Mouse (Mus musculus) heart, embryonic 14.5 days (tissue): ENCODE data around the gene Epc2. TPM values are rescaled to one million over a fixed set of nuclear protein-coding genes. Genes with fewer than 3 reads are reported as not detected.

Experiments used
- ATAC-seq: fragments of 200-750 bp; cut with Nextera tagmentation; 2 replicates; pipeline ENCODE4 v1.8.0; 2017; ENCODE audit warnings: low read depth, moderate TSS enrichment; ENCODE audit not compliant: insufficient number of reproducible peaks, insufficient read depth, low FRiP score
- H3K27ac ChIP-seq, 2 experiments: fragments of 200-500 bp in 1 of 2; fragments of 300-500 bp in 1 of 2; sonication (generic) in 1 of 2; replicated peaks in 1 of 2; 2 replicates each; pipeline ENCODE4 v1.5.1; 2012 to 2014; ENCODE audit warnings: low read depth in 2 of 2, low read length in 2 of 2, control low read depth in 1 of 2, mild to moderate bottlenecking in 1 of 2, mixed read lengths in 1 of 2; ENCODE audit not compliant: control insufficient read depth in 1 of 2, insufficient read depth in 1 of 2
- H3K27me3 ChIP-seq: fragments of 300-500 bp; sonication (generic); 2 replicates; pipeline ENCODE4 v1.6.1; 2014; ENCODE audit warnings: mild to moderate bottlenecking, low read length, control low read depth; ENCODE audit not compliant: control insufficient read depth, insufficient read depth
- H3K36me3 ChIP-seq: fragments of 300-500 bp; sonication (generic); 2 replicates; pipeline ENCODE4 v1.6.1; 2014; ENCODE audit warnings: mild to moderate bottlenecking, control low read depth, low read length, mixed read lengths; ENCODE audit not compliant: control insufficient read depth, insufficient read depth
- H3K4me1 ChIP-seq, 2 experiments: fragments of 200-500 bp in 1 of 2; fragments of 300-500 bp in 1 of 2; sonication (generic) in 1 of 2; 2 replicates each; pipeline ENCODE4 v1.6.1; 2012 to 2014; ENCODE audit warnings: low read length in 2 of 2, control low read depth in 1 of 2, mixed read lengths in 1 of 2; ENCODE audit not compliant: control insufficient read depth in 2 of 2, insufficient read depth in 2 of 2
- H3K4me2 ChIP-seq: fragments of 300-500 bp; sonication (generic); 2 replicates; pipeline ENCODE4 v1.6.1; 2014; ENCODE audit warnings: mild to moderate bottlenecking, low read length
- H3K4me3 ChIP-seq, 2 experiments: fragments of 200-500 bp in 1 of 2; fragments of 300-500 bp in 1 of 2; sonication (generic) in 1 of 2; 2 replicates each; pipeline ENCODE4 v1.5.1; 2012 to 2014; ENCODE audit warnings: low read length in 2 of 2, mild to moderate bottlenecking in 2 of 2, control low read depth in 1 of 2, low read depth in 1 of 2, moderate library complexity in 1 of 2; ENCODE audit not compliant: control insufficient read depth in 1 of 2, insufficient read depth in 1 of 2
- H3K9ac ChIP-seq: fragments of 300-500 bp; sonication (generic); 2 replicates; pipeline ENCODE4 v1.6.1; 2014; ENCODE audit warnings: mild to moderate bottlenecking, low read length
- H3K9me3 ChIP-seq: fragments of 300-500 bp; sonication (generic); 2 replicates; pipeline ENCODE4 v1.6.1; 2016; ENCODE audit warnings: low read length, control low read depth; ENCODE audit not compliant: control insufficient read depth
- WGBS: fragments of 180-500 bp; shearing (Covaris S2); extraction: QIAGEN DNeasy Blood & Tissue Kit; methylation state at CpG from one replicate; pipeline ENCODE4 v1.1.7; 2014; 5-methylcytosine and 5-hydroxymethylcytosine counted together
- polyA plus RNA-seq: library from polyadenylated mRNA; unstranded; fragments of >200 nt; fragmentation: Nextera tagmentation; extraction: Ambion mirVana; gene quantifications from 2 replicates; pipeline ENCODE4 v1.2.1, GENCODE M21; 2014

Gene Epc2
- polyA plus RNA-seq, 1 experiment from 2014 or later = 7.3 TPM

GRCm38 (mm10) chr2:49547813-49548212, 96.5 kb downstream of the Epc2 start:
- no peak overlapping the region for H3K27ac ChIP-seq
- WGBS = 75% methylated on average over 5 of the region's 5 CpGs

GRCm38 (mm10) chr2:49548492-49548891, 97.2 kb downstream of the Epc2 start:
- H3K9ac ChIP-seq = no peak overlapping the region
- no peaks in the 10 kb centered on the region for H3K9me3 ChIP-seq
- no peak overlapping the region for H3K27ac ChIP-seq
- H3K27me3 ChIP-seq = no peaks in the 10 kb centered on the region
- no peak overlapping the region for H3K4me2 ChIP-seq
- H3K4me3 ChIP-seq = no peak overlapping the region
- no peaks in the 10 kb centered on the region for H3K4me1 ChIP-seq
- H3K36me3 ChIP-seq = peaks cover 53% of the 10 kb centered on the region
- WGBS = 87% methylated on average over 5 of the region's 5 CpGs
- ATAC-seq = no peak

More at GRCm38 (mm10) chr2:49547813-49548212, 96.5 kb downstream of the Epc2 start:
- Histone ChIP-seq H3K4me1 (no peaks in the 10 kb centered on the region), H3K27me3 (no peaks in the 10 kb centered on the region), H3K4me3 (no peak overlapping the region), H3K4me2 (no peak overlapping the region), H3K9me3 (no peaks in the 10 kb centered on the region), H3K9ac (no peak overlapping the region), H3K36me3 (peaks cover 50% of the 10 kb centered on the region)
- ATAC-seq = no peak

- Histone ChIP-seq H3K4me1 (no peaks in the 10 kb centered on the region), H3K9me3 (no peaks in the 10 kb centered on the region), H3K4me2 (no peak overlapping the region), H3K9ac (no peak overlapping the region), H3K27me3 (no peaks in the 10 kb centered on the region), H3K27ac (no peak overlapping the region), H3K4me3 (no peak overlapping the region), H3K36me3 (peaks cover 44% of the 10 kb centered on the region)
- ATAC-seq = no peak
- WGBS = 55% methylated on average over 2 of the region's 2 CpGs
Measured at GRCm38 (mm10) chr2:49553096-49553495, 101.8 kb downstream of the Epc2 start.

- Histone ChIP-seq H3K9me3 (no peaks in the 10 kb centered on the region), H3K36me3 (peaks cover 22% of the 10 kb centered on the region), H3K27me3 (no peaks in the 10 kb centered on the region), H3K4me1 (no peaks in the 10 kb centered on the region; a peak in 1 of 4 replicates), H3K9ac (no peak overlapping the region), H3K4me3 (no peak overlapping the region), H3K27ac (no peak overlapping the region), H3K4me2 (no peak overlapping the region)
- no peak for ATAC-seq
- WGBS = 79% methylated on average over 4 of the region's 4 CpGs
Measured at GRCm38 (mm10) chr2:49557339-49557738, 106.1 kb downstream of the Epc2 start.

- H3K27ac ChIP-seq = no peak overlapping the region
Measured at GRCm38 (mm10) chr2:49558361-49558760, 107.1 kb downstream of the Epc2 start.

GRCm38 (mm10) chr2:49562688-49563350, 111.5 kb downstream of the Epc2 start:
- Histone ChIP-seq H3K9me3 (no peaks in the 10 kb centered on the region), H3K4me3 (no peak overlapping the region), H3K27ac (no peak overlapping the region), H3K27me3 (no peaks in the 10 kb centered on the region), H3K36me3 (no peaks in the 10 kb centered on the region), H3K4me2 (no peak overlapping the region), H3K9ac (no peak overlapping the region), H3K4me1 (no peaks in the 10 kb centered on the region; a peak in 1 of 4 replicates)
- ATAC-seq = no peak
- 58% methylated on average over 10 of the region's 10 CpGs for WGBS

More at GRCm38 (mm10) chr2:49558361-49558760, 107.1 kb downstream of the Epc2 start:
- no peak for ATAC-seq
- Histone ChIP-seq H3K27me3 (no peaks in the 10 kb centered on the region), H3K9me3 (no peaks in the 10 kb centered on the region), H3K9ac (no peak overlapping the region), H3K4me3 (no peak overlapping the region), H3K36me3 (peaks cover 15% of the 10 kb centered on the region; the same call in 1 of the 2 replicates), H3K4me1 (no peaks in the 10 kb centered on the region; a peak in 1 of 4 replicates), H3K4me2 (no peak overlapping the region)
- 85% methylated on average over 3 of the region's 3 CpGs for WGBS

GRCm38 (mm10) chr2:49569862-49570777, 118.8 kb downstream of the Epc2 start:
- Histone ChIP-seq H3K27me3 (no peaks in the 10 kb centered on the region), H3K4me2 (0 out of 2 replicates have a peak overlapping the region, but pooled peaks have one; percentile 13)
- WGBS = 57% methylated on average over 16 of the region's 16 CpGs

More at GRCm38 (mm10) chr2:49569862-49570777, 118.8 kb downstream of the Epc2 start:
- no peak overlapping the region for H3K9ac ChIP-seq
- peaks cover 15 to 21% of the 10 kb centered on the region in 2 experiments for H3K4me1 ChIP-seq
- no peaks in the 10 kb centered on the region for H3K9me3 ChIP-seq
- H3K4me3 ChIP-seq = no peak overlapping the region
- H3K27ac ChIP-seq = no peak overlapping the region
- no peaks in the 10 kb centered on the region for H3K36me3 ChIP-seq
- peak; percentile 35; the same call in 1 of the 2 replicates for ATAC-seq
